Mouse (Mus musculus) stomach, embryonic 14.5 days (tissue): ENCODE data around the gene Slain2. TPM values are rescaled to one million over a fixed set of nuclear protein-coding genes. Genes with fewer than 3 reads are reported as not detected.

Experiments
- ATAC-seq: fragments of 200-750 bp; cut with Nextera tagmentation; 2 replicates; pipeline ENCODE4 v1.8.0; 2017; ENCODE audit warnings: low read depth, moderate TSS enrichment; ENCODE audit not compliant: insufficient number of reproducible peaks, insufficient read depth, low FRiP score
- H3K27ac ChIP-seq: fragments of 300-500 bp; sonication (generic); 2 replicates; pipeline ENCODE4 v1.5.1; 2014; ENCODE audit warnings: mild to moderate bottlenecking, low read length, moderate library complexity, mixed read lengths
- H3K27me3 ChIP-seq: fragments of 300-500 bp; sonication (generic); 2 replicates; pipeline ENCODE4 v1.6.1; 2014; ENCODE audit warnings: low read length, control low read depth, mixed read lengths; ENCODE audit not compliant: control insufficient read depth, insufficient read depth
- H3K36me3 ChIP-seq: fragments of 300-500 bp; sonication (generic); 2 replicates; pipeline ENCODE4 v1.6.1; 2014; ENCODE audit warnings: mild to moderate bottlenecking, control low read depth, low read length, moderate library complexity, mixed read lengths; ENCODE audit not compliant: control insufficient read depth, insufficient read depth
- H3K4me1 ChIP-seq: fragments of 300-500 bp; sonication (generic); 2 replicates; pipeline ENCODE4 v1.6.1; 2014; ENCODE audit warnings: low read length, control low read depth, mixed read lengths; ENCODE audit not compliant: control insufficient read depth, insufficient read depth
- H3K4me2 ChIP-seq: fragments of 300-500 bp; sonication (generic); replicated peaks from 2 replicates; pipeline ENCODE4 v1.6.1; 2014; ENCODE audit warnings: low read depth, low read length, control low read depth
- H3K4me3 ChIP-seq: fragments of 300-500 bp; sonication (generic); 2 replicates; pipeline ENCODE4 v1.5.1; 2014; ENCODE audit warnings: low read depth, low read length, control low read depth
- H3K9ac ChIP-seq: fragments of 300-500 bp; sonication (generic); replicated peaks from 2 replicates; pipeline ENCODE4 v1.6.1; 2014; ENCODE audit warnings: low read depth, mild to moderate bottlenecking, control low read depth, low read length, moderate library complexity, mixed read lengths
- H3K9me3 ChIP-seq: fragments of 300-500 bp; sonication (generic); 2 replicates; pipeline ENCODE4 v1.6.1; 2016; ENCODE audit warnings: low read depth, low read length, control low read depth; ENCODE audit not compliant: control insufficient read depth
- WGBS: fragments of 180-500 bp; shearing (Covaris S2); extraction: QIAGEN DNeasy Blood & Tissue Kit; methylation state at CpG from one replicate; pipeline ENCODE4 v1.1.7; 2014; 5-methylcytosine and 5-hydroxymethylcytosine counted together
- polyA plus RNA-seq: library from polyadenylated mRNA; unstranded; fragments of >200 nt; fragmentation: Nextera tagmentation; extraction: Ambion mirVana; gene quantifications from 2 replicates; pipeline ENCODE4 v1.2.1, GENCODE M21; 2014

Slain2 gene
- polyA plus RNA-seq = 22.6 and 26.0 TPM in 2 replicates

GRCm38 (mm10) chr5:72913648-72914557 is at the start of gene Slain2:
Gene Slain2 (plus strand): TSS chr5:72914304.
- Histone ChIP-seq H3K27ac (peak within 1 kb of the TSS; percentile 98), H3K36me3 (no peaks in the 10 kb centered on the region), H3K4me3 (peak within 1 kb of the TSS; percentile 55), H3K4me1 (peaks cover 17% of the 10 kb centered on the region), H3K27me3 (no peaks in the 10 kb centered on the region), H3K9me3 (no peaks in the 10 kb centered on the region), H3K9ac (peak within 1 kb of the TSS; percentile 92), H3K4me2 (peak within 1 kb of the TSS; percentile 69)
- under 1% methylated on average over 82 of the region's 83 CpGs for WGBS
- ATAC-seq = peak; percentile 93

GRCm38 (mm10) chr5:72864654-72865178 is 49.4 kb upstream of the Slain2 start:
- no peaks in the 10 kb centered on the region for H3K9me3 ChIP-seq
- peaks cover 3% of the 10 kb centered on the region; the same call in 1 of the 2 replicates for H3K27me3 ChIP-seq
- H3K4me1 ChIP-seq = no peaks in the 10 kb centered on the region
- no peak overlapping the region for H3K27ac ChIP-seq
- WGBS = 84% methylated on average over 3 of the region's 3 CpGs
- H3K9ac ChIP-seq = no peak overlapping the region
- no peaks in the 10 kb centered on the region for H3K36me3 ChIP-seq
- H3K4me3 ChIP-seq = no peak overlapping the region
- no peak overlapping the region for H3K4me2 ChIP-seq
- ATAC-seq = no peak

- ATAC-seq = no peak
Observed at GRCm38 (mm10) chr5:72866260-72866905, 47.7 kb upstream of the Slain2 start.

GRCm38 (mm10) chr5:72867036-72867672 is 47.0 kb upstream of the Slain2 start:
- peak overlapping the region; percentile 43; the same call in 1 of the 2 replicates for H3K4me3 ChIP-seq
- peak overlapping the region; percentile 82 for H3K4me2 ChIP-seq
- no peak overlapping the region for H3K9ac ChIP-seq
- no peak overlapping the region for H3K27ac ChIP-seq
- WGBS = 27% methylated on average over 16 of the region's 16 CpGs
- no peak for ATAC-seq
- no peaks in the 10 kb centered on the region for H3K36me3 ChIP-seq
- peaks cover 3% of the 10 kb centered on the region; the same call in 1 of the 2 replicates for H3K27me3 ChIP-seq
- H3K9me3 ChIP-seq = no peaks in the 10 kb centered on the region
- no peaks in the 10 kb centered on the region for H3K4me1 ChIP-seq

More at GRCm38 (mm10) chr5:72866260-72866905, 47.7 kb upstream of the Slain2 start:
- Histone ChIP-seq H3K9ac (no peak overlapping the region), H3K4me2 (0 out of 2 replicates have a peak overlapping the region, but pooled peaks have one; percentile 82), H3K4me1 (no peaks in the 10 kb centered on the region), H3K36me3 (no peaks in the 10 kb centered on the region), H3K9me3 (no peaks in the 10 kb centered on the region), H3K27ac (no peak overlapping the region), H3K4me3 (no peak overlapping the region), H3K27me3 (peaks cover 3% of the 10 kb centered on the region; the same call in 1 of the 2 replicates)
- WGBS = 61% methylated on average over 6 of the region's 6 CpGs

GRCm38 (mm10) chr5:72868091-72868875 is 45.8 kb upstream of the Slain2 start, which contains the start of gene Tec:
Gene Tec (minus strand): TSS chr5:72868483.
- Histone ChIP-seq H3K36me3 (no peaks in the 10 kb centered on the region), H3K9me3 (no peaks in the 10 kb centered on the region), H3K4me2 (peak within 1 kb of the TSS; percentile 82), H3K4me1 (no peaks in the 10 kb centered on the region), H3K27me3 (peaks cover 3% of the 10 kb centered on the region; the same call in 1 of the 2 replicates), H3K9ac (no peak within 1 kb of the TSS; the same call in 1 of the 2 replicates), H3K27ac (no peak within 1 kb of the TSS), H3K4me3 (peak within 1 kb of the TSS; percentile 43)
- peak; percentile 91 for ATAC-seq
- under 1% methylated on average over 60 of the region's 60 CpGs for WGBS

- H3K9ac ChIP-seq = no peak overlapping the region
- no peak overlapping the region for H3K27ac ChIP-seq
- H3K36me3 ChIP-seq = no peaks in the 10 kb centered on the region
- H3K9me3 ChIP-seq = no peaks in the 10 kb centered on the region
- no peak overlapping the region for H3K4me3 ChIP-seq
- H3K4me1 ChIP-seq = no peaks in the 10 kb centered on the region
- 71% methylated on average over 14 of the region's 14 CpGs for WGBS
- ATAC-seq = no peak
- H3K4me2 ChIP-seq = no peak overlapping the region
- H3K27me3 ChIP-seq = peaks cover 3% of the 10 kb centered on the region; the same call in 1 of the 2 replicates
Observed at GRCm38 (mm10) chr5:72869779-72870608, 44.1 kb upstream of the Slain2 start.

- Histone ChIP-seq H3K36me3 (no peaks in the 10 kb centered on the region), H3K4me3 (no peak overlapping the region), H3K4me2 (no peak overlapping the region), H3K9ac (no peak overlapping the region), H3K4me1 (no peaks in the 10 kb centered on the region), H3K27ac (no peak overlapping the region), H3K9me3 (no peaks in the 10 kb centered on the region), H3K27me3 (peaks cover 1% of the 10 kb centered on the region; the same call in 1 of the 2 replicates)
- no peak for ATAC-seq
- 79% methylated on average over 4 of the region's 4 CpGs for WGBS
Observed at GRCm38 (mm10) chr5:72871114-72871513, 43.0 kb upstream of the Slain2 start.
